Mouse (Mus musculus): Measurements from ENCODE around the gene Rap1gap2. TPM values are rescaled to one million over a fixed set of nuclear protein-coding genes. Genes with fewer than 3 reads are reported as not detected.

Gene Rap1gap2
- total and polyA plus RNA-seq, 3 experiments = 5.8 to 10.1 TPM; not detected in 1

- no peaks in the 10 kb centered on the region for H3K36me3 ChIP-seq (ENCODE audit: control insufficient read depth in 1 of 2, insufficient read depth in 2 of 2, low read length in 2 of 2)
- no peaks in the 10 kb centered on the region for H3K9me3 ChIP-seq (replicated peaks; ENCODE audit: insufficient read depth, low read length)
- DNase-seq (ENCODE audit: low read depth, low spot score) = no peak
- H3K4me1 ChIP-seq (ENCODE audit: control insufficient read depth in 1 of 2, insufficient read depth in 2 of 2, low read length in 2 of 2) = peaks cover 0 to 5% of the 10 kb centered on the region in 2 experiments; a peak in 1 of 4 replicates
- H3K4me3 ChIP-seq (ENCODE audit: control insufficient read depth in 1 of 2, insufficient read depth in 1 of 2, low read depth in 2 of 2, low read length in 2 of 2) = no peak overlapping the region
- no peak overlapping the region for H3K27ac ChIP-seq (ENCODE audit: control insufficient read depth, low read depth, low read length)
- H3K9ac ChIP-seq (ENCODE audit: control insufficient read depth, low read depth, low read length, poor library complexity, severe bottlenecking) = no peak overlapping the region
- H3K79me2 ChIP-seq (ENCODE audit: control insufficient read depth, insufficient read depth, low read length, poor library complexity) = no peaks in the 10 kb centered on the region
- H3K27me3 ChIP-seq (ENCODE audit: control insufficient read depth in 1 of 2, insufficient read depth in 2 of 2, low read length in 2 of 2) = no peaks in the 10 kb centered on the region
- TF ChIP-seq NELFE (IDR thresholded peaks at IDR 0.05; ENCODE audit: low read depth, low read length) (no peak), ETS1 (IDR thresholded peaks at IDR 0.05; ENCODE audit: low read depth, low read length) (no peak), ZC3H11A (IDR thresholded peaks at IDR 0.05; ENCODE audit: low read depth, low read length) (no peak), MXI1 (IDR thresholded peaks at IDR 0.05; ENCODE audit: low read depth, low read length) (no peak), TCF12 (IDR thresholded peaks at IDR 0.05; ENCODE audit: low read depth, low read length) (no peak), RAD21 (IDR thresholded peaks at IDR 0.05; ENCODE audit: low read depth, low read length) (no peak), MAFK (IDR thresholded peaks at IDR 0.05; ENCODE audit: borderline replicate concordance, low read depth, low read length) (no peak), GATA1 (IDR thresholded peaks at IDR 0.05; ENCODE audit: low read depth, low read length) (no peak), POLR2A (IDR thresholded peaks at IDR 0.05; ENCODE audit: control insufficient read depth in 1 of 2, insufficient read depth in 1 of 2, low read depth in 1 of 2, low read length in 2 of 2, poor library complexity in 1 of 2) (no peak), UBTF (IDR thresholded peaks at IDR 0.05; ENCODE audit: borderline replicate concordance, insufficient read depth, low read depth, low read length) (no peak), MAZ (IDR thresholded peaks at IDR 0.05; ENCODE audit: low read depth, low read length) (no peak)
Observed at GRCm38 (mm10) chr11:74583824-74584349, 26.8 kb downstream of the Rap1gap2 start.

- Histone ChIP-seq H3K27me3 (ENCODE audit: control insufficient read depth in 1 of 2, insufficient read depth in 2 of 2, low read length in 2 of 2) (no peaks in the 10 kb centered on the region), H3K4me3 (ENCODE audit: control insufficient read depth in 1 of 2, insufficient read depth in 1 of 2, low read depth in 2 of 2, low read length in 2 of 2) (no peak overlapping the region), H3K4me1 (ENCODE audit: control insufficient read depth in 1 of 2, insufficient read depth in 2 of 2, low read length in 2 of 2) (peaks cover 2 to 5% of the 10 kb centered on the region in 2 experiments; a peak in 3 of 4 replicates), H3K9me3 (replicated peaks; ENCODE audit: insufficient read depth, low read length) (no peaks in the 10 kb centered on the region), H3K27ac (ENCODE audit: control insufficient read depth, low read depth, low read length) (no peak overlapping the region), H3K79me2 (ENCODE audit: control insufficient read depth, insufficient read depth, low read length, poor library complexity) (no peaks in the 10 kb centered on the region), H3K9ac (ENCODE audit: control insufficient read depth, low read depth, low read length, poor library complexity, severe bottlenecking) (no peak overlapping the region), H3K36me3 (ENCODE audit: control insufficient read depth in 1 of 2, insufficient read depth in 2 of 2, low read length in 2 of 2) (peaks cover 0 to 2% of the 10 kb centered on the region in 2 experiments; a peak in 2 of 4 replicates)
- no peak for DNase-seq (ENCODE audit: low read depth, low spot score)
- TF ChIP-seq ZNF384 (IDR thresholded peaks at IDR 0.05; ENCODE audit: low read depth, low read length) (no peak), ZC3H11A (IDR thresholded peaks at IDR 0.05; ENCODE audit: low read depth, low read length) (no peak), ZKSCAN1 (IDR thresholded peaks at IDR 0.05; ENCODE audit: low read depth, low read length) (no peak), USF1 (IDR thresholded peaks at IDR 0.05; ENCODE audit: low read depth, low read length) (no peak), MAZ (IDR thresholded peaks at IDR 0.05; ENCODE audit: low read depth, low read length) (no peak), NELFE (IDR thresholded peaks at IDR 0.05; ENCODE audit: low read depth, low read length) (no peak), USF2 (IDR thresholded peaks at IDR 0.05; ENCODE audit: borderline replicate concordance in 1 of 2, insufficient read depth in 1 of 2, low read depth in 1 of 2, low read length in 2 of 2) (no peak), MXI1 (IDR thresholded peaks at IDR 0.05; ENCODE audit: low read depth, low read length) (no peak), TCF12 (IDR thresholded peaks at IDR 0.05; ENCODE audit: low read depth, low read length) (no peak), CHD2 (IDR thresholded peaks at IDR 0.05; ENCODE audit: low read length) (no peak)
Observed at GRCm38 (mm10) chr11:74582464-74582863, 28.3 kb downstream of the Rap1gap2 start.
